Mouse (Mus musculus): Measurements from ENCODE around the gene Oxct2a. TPM values are rescaled to one million over a fixed set of nuclear protein-coding genes. Genes with fewer than 3 reads are reported as not detected.

Gene Oxct2a
- total RNA-seq, 1 experiment = 3.6 TPM

DNA sequence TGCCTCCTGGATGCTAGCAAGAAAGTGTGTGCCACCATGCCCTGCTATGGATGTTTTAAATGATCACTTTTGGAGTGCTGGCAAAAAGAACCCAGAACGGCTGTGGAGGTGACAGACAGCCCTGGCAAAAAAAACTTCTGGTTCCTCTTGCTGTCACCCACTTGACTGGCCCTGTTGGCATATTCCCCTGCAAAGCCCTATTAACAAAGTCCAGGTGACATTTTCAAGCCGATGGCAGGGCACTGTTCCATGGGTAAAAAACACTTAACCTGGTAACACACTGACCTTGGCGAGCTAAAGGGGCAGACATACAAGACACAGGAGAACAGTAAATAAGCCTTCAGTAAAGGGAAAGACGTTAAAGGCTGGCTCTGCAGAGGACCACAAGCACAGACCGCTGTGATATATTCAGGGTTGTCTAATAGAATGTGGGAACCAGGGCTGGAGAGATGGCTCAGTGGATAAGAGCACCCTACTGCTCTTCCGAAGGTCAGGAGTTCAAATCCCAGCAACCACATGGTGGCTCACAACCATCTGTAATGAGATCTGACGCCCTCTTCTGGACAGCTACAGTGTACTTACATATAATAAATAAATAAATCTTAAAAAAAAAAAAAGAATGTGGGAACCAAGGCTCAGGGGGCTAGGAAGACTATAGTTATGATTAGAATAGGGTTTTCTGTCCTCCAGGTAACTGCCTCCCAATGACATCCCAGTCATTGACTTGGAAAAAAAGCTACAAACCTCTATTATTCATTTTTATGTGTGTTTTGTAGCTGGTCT, 29.6 kb downstream of the Oxct2a start:
- in situ Hi-C loops (cut with MboI; ENCODE audit: low sequenced_read_pairs in 2 of 2, unreplicated experiment in 2 of 2) = no loop called here
- no peak for DNase-seq (ENCODE audit: low read depth, low spot score)
- TF ChIP-seq MAFK (IDR thresholded peaks at IDR 0.05; ENCODE audit: insufficient read depth, low read depth, low read length) (no peak), ZC3H11A (IDR thresholded peaks at IDR 0.05; ENCODE audit: borderline replicate concordance, low read depth, low read length) (no peak), CHD2 (IDR thresholded peaks at IDR 0.05; ENCODE audit: low read depth, low read length) (no peak), ZNF384 (IDR thresholded peaks at IDR 0.05; ENCODE audit: low read depth, low read length) (peak; percentile 63; the same call in 1 of the 2 replicates)
- Histone ChIP-seq H3K27ac (ENCODE audit: insufficient read depth, low read depth, low read length, poor library complexity, severe bottlenecking) (no peak overlapping the region), H3K36me3 (ENCODE audit: control insufficient read depth, insufficient read depth, low read length, poor library complexity, severe bottlenecking) (peaks cover 91% of the 10 kb centered on the region), H3K4me1 (ENCODE audit: control insufficient read depth in 2 of 2, insufficient read depth in 2 of 2, low read length in 2 of 2, poor library complexity in 1 of 2) (no peaks in the 10 kb centered on the region; a peak in 2 of 4 replicates), H3K9me3 (ENCODE audit: control insufficient read depth, insufficient read depth, low read depth, low read length) (no peaks in the 10 kb centered on the region), H3K9ac (ENCODE audit: insufficient read depth, low read depth, low read length, poor library complexity, severe bottlenecking) (no peak overlapping the region), H3K4me3 (ENCODE audit: insufficient read depth in 1 of 2, low read depth in 1 of 2, low read length in 2 of 2, poor library complexity in 1 of 2, severe bottlenecking in 1 of 2) (no peak overlapping the region)

DNA sequence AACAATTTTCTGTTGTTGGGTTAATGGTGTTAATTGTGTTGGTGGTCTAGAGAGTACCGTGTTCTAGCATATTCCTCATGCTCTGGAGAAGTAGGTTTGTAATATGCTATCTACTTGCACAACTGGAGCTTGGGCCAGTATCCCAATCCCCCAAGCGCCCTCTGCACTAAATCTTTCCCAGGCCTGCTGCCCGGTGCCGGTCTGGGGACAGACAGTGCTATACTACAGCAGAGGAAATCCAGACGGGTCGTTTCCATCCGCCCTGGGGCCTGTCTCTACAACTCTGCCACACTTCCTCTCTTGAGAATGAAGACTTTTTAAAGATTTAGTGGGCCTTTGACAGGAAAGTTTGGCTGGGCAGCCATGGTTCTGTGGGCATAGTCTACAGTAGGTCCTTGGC, 30.4 kb downstream of the Oxct2a start:
- no peak overlapping the region for H3K9ac ChIP-seq (ENCODE audit: insufficient read depth, low read depth, low read length, poor library complexity, severe bottlenecking)
- H3K36me3 ChIP-seq (ENCODE audit: control insufficient read depth, insufficient read depth, low read length, poor library complexity, severe bottlenecking) = peaks cover 92% of the 10 kb centered on the region
- in situ Hi-C loops (cut with MboI; ENCODE audit: low sequenced_read_pairs in 2 of 2, unreplicated experiment in 2 of 2) = no loop called here
- H3K4me1 ChIP-seq (ENCODE audit: control insufficient read depth in 2 of 2, insufficient read depth in 2 of 2, low read length in 2 of 2, poor library complexity in 1 of 2) = peaks cover 0 to 3% of the 10 kb centered on the region in 2 experiments; a peak in 2 of 4 replicates
- TF ChIP-seq ZC3H11A (IDR thresholded peaks at IDR 0.05; ENCODE audit: borderline replicate concordance, low read depth, low read length) = no peak
- no peak overlapping the region for H3K27ac ChIP-seq (ENCODE audit: insufficient read depth, low read depth, low read length, poor library complexity, severe bottlenecking)
- no peak overlapping the region for H3K4me3 ChIP-seq (ENCODE audit: insufficient read depth in 1 of 2, low read depth in 1 of 2, low read length in 2 of 2, poor library complexity in 1 of 2, severe bottlenecking in 1 of 2)
- no peaks in the 10 kb centered on the region for H3K9me3 ChIP-seq (ENCODE audit: control insufficient read depth, insufficient read depth, low read depth, low read length)
- DNase-seq (ENCODE audit: low read depth, low spot score) = no peak

DNA sequence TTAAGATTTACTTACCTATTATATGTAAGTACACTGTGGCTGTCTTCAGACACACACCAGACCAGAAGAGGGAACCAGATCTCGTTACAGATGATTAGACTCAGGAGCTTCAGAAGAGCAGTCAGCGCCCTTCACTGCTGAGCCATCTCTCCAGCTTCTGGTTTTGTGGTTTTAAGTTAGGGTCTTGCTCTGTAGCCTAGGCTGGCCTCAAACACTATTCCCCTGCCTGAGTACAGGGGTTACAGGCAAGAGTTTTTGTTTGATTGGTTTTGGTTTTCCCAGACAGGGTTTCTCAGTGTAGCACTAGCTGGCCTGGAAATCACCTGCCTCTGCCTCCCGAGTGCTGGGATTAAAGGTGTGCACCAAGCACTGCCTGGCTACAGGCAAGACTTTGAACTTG, 31.0 kb downstream of the Oxct2a start:
- Histone ChIP-seq H3K9ac (ENCODE audit: insufficient read depth, low read depth, low read length, poor library complexity, severe bottlenecking) (no peak overlapping the region), H3K9me3 (ENCODE audit: control insufficient read depth, insufficient read depth, low read depth, low read length) (no peaks in the 10 kb centered on the region), H3K27ac (ENCODE audit: insufficient read depth, low read depth, low read length, poor library complexity, severe bottlenecking) (no peak overlapping the region), H3K4me1 (ENCODE audit: control insufficient read depth in 2 of 2, insufficient read depth in 2 of 2, low read length in 2 of 2, poor library complexity in 1 of 2) (peaks cover 0 to 3% of the 10 kb centered on the region in 2 experiments; a peak in 2 of 4 replicates), H3K4me3 (ENCODE audit: insufficient read depth in 1 of 2, low read depth in 1 of 2, low read length in 2 of 2, poor library complexity in 1 of 2, severe bottlenecking in 1 of 2) (no peak overlapping the region), H3K36me3 (ENCODE audit: control insufficient read depth, insufficient read depth, low read length, poor library complexity, severe bottlenecking) (peaks cover 92% of the 10 kb centered on the region)
- TF ChIP-seq HCFC1 (IDR thresholded peaks at IDR 0.05; ENCODE audit: borderline replicate concordance, insufficient read depth, low read length) (no peak), MAFK (IDR thresholded peaks at IDR 0.05; ENCODE audit: insufficient read depth, low read depth, low read length) (no peak), CHD2 (IDR thresholded peaks at IDR 0.05; ENCODE audit: low read depth, low read length) (no peak), ZNF384 (IDR thresholded peaks at IDR 0.05; ENCODE audit: low read depth, low read length) (no peak), ZC3H11A (IDR thresholded peaks at IDR 0.05; ENCODE audit: borderline replicate concordance, low read depth, low read length) (no peak)
- DNase-seq (ENCODE audit: low read depth, low spot score) = no peak
- in situ Hi-C loops (cut with MboI; ENCODE audit: low sequenced_read_pairs in 2 of 2, unreplicated experiment in 2 of 2) = no loop called here

DNA sequence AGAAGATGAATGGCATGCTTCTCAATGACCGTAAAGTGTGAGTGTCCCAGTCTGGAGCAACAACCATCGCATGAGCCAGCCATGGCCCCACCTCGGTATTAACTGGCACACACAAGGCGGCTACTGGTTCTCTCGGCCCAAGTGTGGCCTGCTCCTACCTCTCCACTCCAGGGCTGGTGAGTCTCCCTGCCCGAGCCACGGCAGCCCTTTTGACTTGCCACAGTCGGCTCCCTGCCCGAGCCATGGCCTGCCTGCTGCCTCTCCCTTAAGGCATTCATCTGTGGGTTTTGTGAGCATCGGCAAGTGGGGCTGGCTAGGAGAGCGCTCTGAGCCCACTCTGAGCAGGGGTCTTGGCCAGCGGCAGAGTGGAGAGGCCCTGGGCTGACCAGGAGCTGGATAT, 34.4 kb downstream of the Oxct2a start:
- H3K36me3 ChIP-seq (ENCODE audit: control insufficient read depth, insufficient read depth, low read length, poor library complexity, severe bottlenecking) = peaks cover 93% of the 10 kb centered on the region
- H3K27ac ChIP-seq (ENCODE audit: insufficient read depth, low read depth, low read length, poor library complexity, severe bottlenecking) = no peak overlapping the region
- H3K4me3 ChIP-seq (ENCODE audit: insufficient read depth in 1 of 2, low read depth in 1 of 2, low read length in 2 of 2, poor library complexity in 1 of 2, severe bottlenecking in 1 of 2) = no peak overlapping the region
- no peak for TF ChIP-seq MAFK (IDR thresholded peaks at IDR 0.05; ENCODE audit: insufficient read depth, low read depth, low read length)
- TF ChIP-seq CHD2 (IDR thresholded peaks at IDR 0.05; ENCODE audit: low read depth, low read length) = no peak
- H3K4me1 ChIP-seq (ENCODE audit: control insufficient read depth in 2 of 2, insufficient read depth in 2 of 2, low read length in 2 of 2, poor library complexity in 1 of 2) = peaks cover 2 to 18% of the 10 kb centered on the region in 2 experiments; a peak in 2 of 4 replicates
- in situ Hi-C loops (cut with MboI; ENCODE audit: low sequenced_read_pairs in 2 of 2, unreplicated experiment in 2 of 2) = no loop called here
- H3K9me3 ChIP-seq (ENCODE audit: control insufficient read depth, insufficient read depth, low read depth, low read length) = no peaks in the 10 kb centered on the region
- no peak overlapping the region for H3K9ac ChIP-seq (ENCODE audit: insufficient read depth, low read depth, low read length, poor library complexity, severe bottlenecking)
- DNase-seq (ENCODE audit: low read depth, low spot score) = no peak

DNA sequence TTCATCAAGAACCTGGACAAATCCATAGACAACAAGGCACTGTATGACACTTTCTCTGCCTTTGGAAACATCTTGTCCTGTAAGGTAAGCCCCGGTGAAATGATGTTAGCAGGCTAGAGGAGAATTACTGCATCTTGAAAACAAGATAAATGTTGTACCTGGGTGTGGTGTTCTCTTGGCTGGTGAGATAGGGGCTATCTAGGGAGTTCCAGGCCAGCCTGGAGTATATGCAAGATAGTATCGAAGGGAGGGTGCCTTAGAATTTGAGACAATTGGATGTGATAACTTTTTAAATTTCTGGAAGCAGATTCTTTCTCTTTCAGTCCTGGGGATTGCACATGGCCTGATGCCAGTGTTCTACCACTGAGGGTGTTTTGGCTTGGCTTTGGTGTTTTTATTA, 36.6 kb downstream of the Oxct2a start:
- Histone ChIP-seq H3K27ac (ENCODE audit: insufficient read depth, low read depth, low read length, poor library complexity, severe bottlenecking) (no peak overlapping the region), H3K9me3 (ENCODE audit: control insufficient read depth, insufficient read depth, low read depth, low read length) (no peaks in the 10 kb centered on the region), H3K9ac (ENCODE audit: insufficient read depth, low read depth, low read length, poor library complexity, severe bottlenecking) (no peak overlapping the region), H3K36me3 (ENCODE audit: control insufficient read depth, insufficient read depth, low read length, poor library complexity, severe bottlenecking) (peaks cover 76% of the 10 kb centered on the region), H3K4me3 (ENCODE audit: insufficient read depth in 1 of 2, low read depth in 1 of 2, low read length in 2 of 2, poor library complexity in 1 of 2, severe bottlenecking in 1 of 2) (no peak overlapping the region), H3K4me1 (ENCODE audit: control insufficient read depth in 2 of 2, insufficient read depth in 2 of 2, low read length in 2 of 2, poor library complexity in 1 of 2) (peaks cover 2 to 19% of the 10 kb centered on the region in 2 experiments; a peak in 2 of 4 replicates)
- TF ChIP-seq ZNF384 (IDR thresholded peaks at IDR 0.05; ENCODE audit: low read depth, low read length) (no peak), HCFC1 (IDR thresholded peaks at IDR 0.05; ENCODE audit: borderline replicate concordance, insufficient read depth, low read length) (no peak), ZC3H11A (IDR thresholded peaks at IDR 0.05; ENCODE audit: borderline replicate concordance, low read depth, low read length) (no peak), CHD2 (IDR thresholded peaks at IDR 0.05; ENCODE audit: low read depth, low read length) (no peak), MAFK (IDR thresholded peaks at IDR 0.05; ENCODE audit: insufficient read depth, low read depth, low read length) (no peak)
- no peak for DNase-seq (ENCODE audit: low read depth, low spot score)
- in situ Hi-C loops (cut with MboI; ENCODE audit: low sequenced_read_pairs in 2 of 2, unreplicated experiment in 2 of 2) = no loop called here
